Mouse (Mus musculus): ENCODE data around the gene Zfp36l2. TPM values are rescaled to one million over a fixed set of nuclear protein-coding genes. Genes with fewer than 3 reads are reported as not detected.
A peak's percentile ranks its signal among the peaks of the same experiment; 100 is the strongest.
"Not testable (repeated sequence)": the region's sequence is repeated elsewhere in the genome, so short reads cannot be mapped to it uniquely, and the experiment has no call there.

Gene Zfp36l2
- 276 and 293 TPM in 2 replicates for total RNA-seq (2017)

DNA sequence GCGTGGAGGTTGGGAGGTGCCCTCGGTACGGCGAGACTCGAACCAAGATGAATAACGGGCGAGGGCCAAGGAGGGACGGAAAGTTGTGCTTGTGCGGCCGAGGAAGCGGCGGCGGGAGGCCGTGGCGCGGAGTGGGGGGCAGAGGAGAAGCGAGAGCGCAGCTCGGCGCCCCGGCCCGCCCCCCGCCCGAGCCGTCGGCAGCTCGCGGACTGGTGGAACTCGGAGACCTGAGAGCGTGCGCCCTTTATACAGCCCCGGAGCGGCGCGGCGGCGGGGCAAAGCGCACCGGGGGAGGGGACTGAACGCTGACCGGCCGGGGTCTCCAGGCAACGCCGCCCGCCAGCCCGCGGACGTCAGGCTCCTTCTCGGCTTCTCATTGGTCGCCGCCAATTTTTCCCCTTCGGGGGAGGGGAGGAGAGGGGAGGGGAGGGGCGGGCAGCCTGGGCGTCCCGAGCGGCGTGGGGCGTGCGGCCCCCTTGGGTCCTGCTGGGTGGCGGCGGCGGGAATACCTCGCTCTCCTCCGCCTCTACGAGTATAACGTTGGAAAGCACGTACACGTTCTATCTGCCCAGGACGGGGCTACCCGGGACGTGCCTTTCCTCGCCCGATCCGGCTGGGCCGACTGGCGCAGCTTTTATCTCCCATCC is at the start of gene Zfp36l2:
Gene Zfp36l2 (minus strand): TSS at position 221 of the 647 bp plus-strand sequence.
- peak; percentile 43 for ATAC-seq (ENCODE audit: extremely low read depth, insufficient number of reproducible peaks, low FRiP score, poor library complexity, severe bottlenecking)

DNA sequence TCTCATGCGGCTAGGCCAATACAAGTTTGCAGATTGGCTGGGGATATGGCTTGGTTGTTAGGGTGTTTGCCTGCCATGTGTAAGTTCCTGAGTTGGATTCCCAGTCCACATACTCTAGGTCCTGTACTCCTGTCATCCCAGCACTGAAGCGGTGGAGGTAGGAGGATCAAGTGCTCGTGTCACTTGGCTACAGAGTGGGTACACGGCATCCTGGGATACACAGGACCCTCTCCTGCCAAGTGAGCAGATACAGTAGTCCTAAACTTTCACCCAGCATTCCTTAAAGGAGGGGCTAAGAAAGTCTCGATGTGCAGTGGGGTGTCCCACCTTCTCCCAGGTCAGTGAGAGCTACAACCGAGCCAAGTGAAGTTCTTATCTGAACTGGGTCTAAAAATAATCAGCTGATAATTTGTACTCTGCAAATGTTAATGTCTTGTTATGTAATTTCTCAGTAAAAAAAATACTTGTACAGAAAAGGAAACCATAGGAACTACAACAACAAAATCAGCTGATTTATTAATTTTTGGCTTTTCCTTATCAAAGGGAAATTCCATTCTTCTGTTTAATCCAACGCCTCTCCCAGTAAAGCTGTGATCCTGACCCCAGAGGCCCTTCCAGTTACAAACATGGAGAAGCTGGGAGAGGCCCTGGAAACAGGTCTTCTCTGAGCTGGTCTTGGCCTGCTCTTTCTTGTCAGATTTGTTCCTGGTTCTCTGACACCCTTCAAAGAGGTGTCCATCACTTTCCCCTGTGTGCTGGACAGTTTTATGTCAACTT is 49.2 kb upstream of the Zfp36l2 start:
- ATAC-seq (ENCODE audit: extremely low read depth, insufficient number of reproducible peaks, low FRiP score, poor library complexity, severe bottlenecking): no peak

DNA sequence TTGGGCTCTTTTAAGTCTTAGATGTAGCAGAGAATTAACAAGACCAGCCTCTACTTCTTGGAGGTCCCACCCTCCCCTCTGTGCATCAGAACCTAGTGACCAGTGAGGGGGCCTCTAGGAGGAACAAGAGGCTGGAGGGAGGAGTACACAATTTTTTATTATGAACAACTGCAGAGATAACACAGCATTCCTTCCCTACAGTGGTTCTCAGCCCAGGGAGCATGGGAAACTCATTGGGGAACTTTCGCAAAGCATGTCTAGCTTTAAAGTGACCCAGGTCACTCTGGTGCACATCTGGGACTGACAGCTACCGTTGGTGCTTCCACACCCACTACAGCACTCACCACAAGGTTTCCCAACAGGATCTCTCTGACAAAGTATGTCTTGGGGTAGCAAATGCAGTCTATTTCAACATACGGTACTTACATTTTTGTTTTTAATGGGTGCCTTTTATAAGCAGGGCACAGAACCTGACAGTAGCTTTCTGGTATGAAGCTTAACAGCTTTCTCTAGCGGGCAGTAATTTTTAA is 47.7 kb upstream of the Zfp36l2 start:
- peak; percentile 52 for ATAC-seq (ENCODE audit: extremely low read depth, insufficient number of reproducible peaks, low FRiP score, poor library complexity, severe bottlenecking)

DNA sequence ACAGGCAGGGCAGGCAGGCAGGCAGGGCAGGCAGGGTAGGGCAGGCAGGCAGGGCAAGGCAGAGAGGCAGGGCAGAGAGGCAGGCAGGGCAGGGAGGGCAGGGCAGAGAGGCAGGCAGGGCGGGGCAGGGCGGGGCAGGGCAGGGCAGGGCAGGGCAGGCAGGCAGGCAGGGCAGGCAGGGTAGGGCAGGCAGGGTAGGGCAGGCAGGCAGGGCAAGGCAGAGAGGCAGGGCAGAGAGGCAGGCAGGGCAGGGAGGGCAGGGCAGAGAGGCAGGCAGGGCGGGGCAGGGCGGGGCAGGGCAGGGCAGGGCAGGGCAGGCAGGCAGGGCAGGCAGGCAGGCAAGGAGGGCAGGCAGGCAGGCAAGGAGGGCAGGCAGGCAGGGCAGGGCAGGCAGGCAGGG is 47.0 kb upstream of the Zfp36l2 start:
- not testable (repeated sequence) for ATAC-seq (ENCODE audit: extremely low read depth, insufficient number of reproducible peaks, low FRiP score, poor library complexity, severe bottlenecking)

DNA sequence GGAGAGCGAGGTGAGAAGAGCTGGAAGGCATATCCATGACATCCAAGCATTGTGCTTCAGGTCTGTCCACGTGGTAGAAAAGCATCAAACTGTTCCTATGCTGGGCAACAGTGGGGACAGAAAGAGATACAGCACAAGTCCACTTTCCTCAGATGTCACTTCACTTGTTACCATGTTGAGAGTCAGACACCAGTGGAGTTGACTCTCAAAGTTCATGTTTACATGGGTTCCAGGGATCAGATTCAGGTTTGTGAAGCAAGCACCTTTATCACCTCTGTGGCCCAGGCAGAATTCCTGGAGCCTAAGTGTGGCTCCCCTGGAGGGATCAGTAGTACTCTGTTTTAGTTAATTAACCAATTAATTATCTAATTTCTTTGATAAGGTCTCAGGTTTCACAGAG is 46.0 kb upstream of the Zfp36l2 start:
- ATAC-seq (ENCODE audit: extremely low read depth, insufficient number of reproducible peaks, low FRiP score, poor library complexity, severe bottlenecking): no peak

DNA sequence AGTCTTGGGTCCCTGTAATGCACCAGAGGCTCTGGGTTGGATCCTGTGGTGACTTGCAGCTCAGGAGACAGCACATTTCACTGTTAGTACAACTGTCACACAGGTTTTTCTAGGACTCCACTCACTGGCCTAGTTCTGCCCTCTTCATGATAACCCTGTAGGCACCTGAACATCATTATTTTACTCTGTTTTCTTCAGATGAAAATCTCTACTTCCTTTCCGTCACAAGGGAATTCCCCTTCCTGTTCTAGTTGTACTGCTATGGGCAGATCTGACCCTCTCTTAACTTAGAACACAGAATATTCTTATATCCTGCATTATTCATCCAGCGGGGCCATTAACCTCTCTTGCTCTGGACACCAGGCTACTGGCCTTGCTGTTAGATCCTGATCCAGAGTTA is 43.6 kb upstream of the Zfp36l2 start:
- no peak for ATAC-seq (ENCODE audit: extremely low read depth, insufficient number of reproducible peaks, low FRiP score, poor library complexity, severe bottlenecking)

DNA sequence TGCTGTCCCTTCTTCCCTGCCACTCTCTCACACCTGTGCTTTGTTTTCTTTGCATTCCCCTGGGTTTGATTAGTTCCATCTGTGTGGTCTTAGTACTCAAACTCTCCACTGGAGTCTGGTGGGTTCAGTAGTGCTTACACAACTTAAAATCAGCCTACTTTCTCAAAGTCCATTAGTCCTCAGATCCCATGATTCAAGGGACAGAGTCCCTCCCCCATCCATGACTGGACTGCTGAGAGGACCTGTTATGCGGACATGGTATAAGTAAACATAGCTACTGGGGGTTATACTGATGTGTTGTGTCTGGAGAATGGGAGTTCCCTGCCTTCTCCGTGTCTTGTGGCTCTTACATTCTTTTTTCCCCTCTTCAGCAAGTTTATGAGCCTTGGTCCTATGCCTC is 40.5 kb upstream of the Zfp36l2 start:
- no peak for ATAC-seq (ENCODE audit: extremely low read depth, insufficient number of reproducible peaks, low FRiP score, poor library complexity, severe bottlenecking)

DNA sequence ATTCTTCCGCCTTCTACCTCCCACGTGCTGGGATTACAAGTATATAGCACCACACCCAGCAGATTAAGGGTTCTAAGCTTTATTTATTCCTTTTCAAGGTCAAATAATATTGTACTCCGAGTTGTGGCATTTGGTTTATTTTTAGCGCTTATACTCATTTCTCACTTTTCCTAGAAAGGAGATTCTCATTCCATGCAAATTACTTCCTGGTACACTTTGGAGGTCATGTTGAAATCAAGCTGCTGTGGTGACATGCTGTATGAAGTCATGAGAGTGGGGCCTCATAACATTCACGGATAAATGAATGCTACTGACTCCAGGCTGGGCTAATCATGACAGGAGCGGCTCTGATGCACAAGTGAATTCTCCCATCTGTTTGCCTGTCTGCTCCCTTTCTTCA is 38.9 kb upstream of the Zfp36l2 start:
- ATAC-seq (ENCODE audit: extremely low read depth, insufficient number of reproducible peaks, low FRiP score, poor library complexity, severe bottlenecking): no peak

DNA sequence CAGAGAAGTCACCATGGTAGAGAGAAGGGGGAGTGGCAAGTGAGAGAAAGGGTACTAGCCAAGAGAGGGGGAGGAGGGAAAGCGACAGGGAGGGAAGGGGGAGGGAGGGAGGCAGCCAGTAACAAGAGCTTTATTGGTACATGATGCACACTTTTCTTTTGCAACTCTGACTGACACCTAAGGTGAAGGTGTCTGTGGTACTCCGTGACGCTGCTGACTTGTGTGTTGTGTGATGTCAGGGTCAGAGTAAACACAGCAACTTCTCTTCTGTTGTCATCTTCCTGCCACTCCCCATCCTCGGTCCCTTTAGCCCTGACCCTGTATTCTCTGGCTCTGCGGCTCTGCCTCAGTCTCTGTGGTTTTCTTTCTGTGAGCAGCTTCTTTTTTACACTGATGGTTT is 38.5 kb upstream of the Zfp36l2 start:
- ATAC-seq (ENCODE audit: extremely low read depth, insufficient number of reproducible peaks, low FRiP score, poor library complexity, severe bottlenecking): peak; percentile 87

DNA sequence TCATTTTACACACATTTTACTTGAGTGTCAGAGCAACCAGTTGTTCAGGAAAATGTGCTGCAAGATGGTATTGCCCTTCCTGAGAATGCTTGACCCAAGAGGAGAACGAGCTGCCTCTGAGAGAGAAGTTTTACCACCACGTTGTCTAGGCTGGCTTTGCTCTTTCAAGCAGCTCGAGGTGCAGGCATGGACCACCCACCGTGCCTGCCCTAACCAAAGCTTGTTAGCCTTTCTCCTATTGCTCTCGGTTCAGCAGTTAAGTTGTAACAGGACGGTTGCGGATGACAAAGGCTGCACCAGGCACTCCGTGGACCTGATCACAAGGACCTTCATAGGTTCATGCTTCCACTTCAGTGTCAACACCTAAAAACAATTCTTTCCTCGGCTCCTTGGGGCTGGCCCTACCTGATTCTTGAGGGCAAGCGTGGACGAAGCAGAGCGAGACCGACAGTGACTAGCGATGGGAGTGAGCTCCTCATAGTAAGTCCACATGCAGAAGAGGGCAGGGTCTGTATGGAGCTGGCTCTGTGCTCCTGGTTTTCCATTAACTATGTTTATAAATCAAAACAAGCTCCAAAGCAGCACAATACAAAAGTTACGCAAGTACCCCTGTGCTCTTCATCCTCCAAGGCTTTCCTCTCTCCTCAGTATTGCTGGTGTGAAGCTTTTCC is 36.6 kb upstream of the Zfp36l2 start:
- no peak for ATAC-seq (ENCODE audit: extremely low read depth, insufficient number of reproducible peaks, low FRiP score, poor library complexity, severe bottlenecking)

DNA sequence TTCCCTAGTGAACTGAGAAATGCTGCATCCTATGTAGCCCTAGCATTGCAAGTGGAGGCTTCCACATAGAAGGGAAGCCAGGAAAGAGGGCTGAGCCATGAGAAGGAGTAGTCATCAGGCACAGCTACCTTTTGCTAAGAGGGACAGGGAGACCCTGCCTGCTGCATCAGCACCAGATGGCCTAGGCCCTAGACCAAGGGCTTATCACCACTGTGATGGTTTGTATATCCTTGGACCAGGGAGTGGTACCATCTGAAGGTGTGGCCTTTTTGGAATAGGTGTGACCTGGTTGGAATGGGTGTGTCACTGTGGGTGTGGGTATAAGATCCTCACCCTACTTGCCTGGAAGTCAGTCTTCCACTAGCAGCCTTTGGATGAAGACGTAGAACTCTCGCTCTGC is 31.1 kb upstream of the Zfp36l2 start:
- not testable (repeated sequence) for ATAC-seq (ENCODE audit: extremely low read depth, insufficient number of reproducible peaks, low FRiP score, poor library complexity, severe bottlenecking)

DNA sequence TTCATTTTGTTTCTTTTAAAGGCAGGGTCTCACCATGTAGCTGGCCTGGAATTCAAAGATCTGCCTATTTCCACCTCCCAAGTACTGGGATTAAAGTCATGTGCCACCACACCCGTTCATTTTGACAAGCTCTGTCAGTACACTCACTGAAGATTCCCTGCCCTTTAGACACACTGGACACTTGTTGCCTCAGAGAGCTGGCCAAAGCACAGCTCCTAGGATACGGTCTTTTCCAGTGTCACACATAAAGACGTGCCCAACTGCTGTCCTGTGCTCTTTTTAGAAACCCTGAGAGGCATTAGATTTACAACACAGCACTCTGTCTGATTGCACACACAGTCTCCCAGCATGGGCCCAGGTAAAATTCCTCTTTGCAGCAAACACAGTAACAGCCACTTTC is 29.9 kb upstream of the Zfp36l2 start:
- no peak for ATAC-seq (ENCODE audit: extremely low read depth, insufficient number of reproducible peaks, low FRiP score, poor library complexity, severe bottlenecking)

DNA sequence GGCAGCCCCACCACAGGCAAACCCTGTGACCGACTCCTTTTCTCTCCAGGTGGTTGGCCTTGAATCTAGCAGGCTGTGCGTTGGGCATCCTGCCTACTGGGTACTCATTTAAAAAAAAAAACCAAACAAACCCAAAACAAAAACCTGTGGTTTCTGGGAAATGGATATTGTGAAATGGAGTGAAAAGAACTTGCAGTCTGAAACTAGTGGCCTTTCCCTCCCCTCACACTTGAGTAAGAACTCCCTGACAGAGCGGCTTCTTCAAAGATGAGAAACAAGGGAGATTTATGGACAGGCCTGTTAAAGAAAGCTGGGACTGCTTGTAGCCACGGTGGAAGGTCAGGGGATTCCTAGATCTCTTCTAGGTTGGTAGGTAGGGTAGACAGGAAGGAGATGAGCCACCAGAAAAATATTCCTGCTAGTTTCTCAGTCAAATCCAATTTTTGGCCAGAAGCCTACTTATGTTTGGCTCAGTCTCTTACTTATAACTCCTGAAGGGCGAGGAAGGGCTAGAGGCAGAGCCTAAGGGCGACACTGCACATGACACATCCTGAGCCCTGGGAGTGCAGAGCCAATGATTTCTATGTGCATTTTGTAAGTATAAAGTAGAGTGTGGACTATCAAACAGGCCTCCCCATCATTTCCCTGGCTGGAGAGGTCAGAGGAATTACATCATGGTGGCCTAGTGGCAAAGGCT is 27.7 kb upstream of the Zfp36l2 start:
- no peak for ATAC-seq (ENCODE audit: extremely low read depth, insufficient number of reproducible peaks, low FRiP score, poor library complexity, severe bottlenecking)

DNA sequence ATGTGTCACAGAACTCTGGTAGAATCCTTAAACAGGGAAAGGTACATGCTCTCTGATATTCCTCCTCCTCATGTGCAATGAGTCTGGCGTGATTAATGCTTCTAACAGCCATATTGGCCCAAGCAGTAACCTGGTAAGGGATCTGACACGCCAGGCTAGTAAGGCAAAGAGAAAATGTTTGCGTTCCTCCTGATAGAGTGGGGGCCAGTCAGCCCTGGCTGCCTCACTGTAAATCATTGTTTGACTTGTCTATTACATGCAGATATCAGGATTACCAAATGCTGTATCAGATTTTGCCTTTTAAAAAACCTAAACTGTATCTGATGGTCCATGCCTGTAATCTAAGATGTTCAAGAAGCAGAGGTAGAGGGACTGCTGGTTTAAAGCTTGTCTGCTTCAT is 25.7 kb upstream of the Zfp36l2 start:
- no peak for ATAC-seq (ENCODE audit: extremely low read depth, insufficient number of reproducible peaks, low FRiP score, poor library complexity, severe bottlenecking)

DNA sequence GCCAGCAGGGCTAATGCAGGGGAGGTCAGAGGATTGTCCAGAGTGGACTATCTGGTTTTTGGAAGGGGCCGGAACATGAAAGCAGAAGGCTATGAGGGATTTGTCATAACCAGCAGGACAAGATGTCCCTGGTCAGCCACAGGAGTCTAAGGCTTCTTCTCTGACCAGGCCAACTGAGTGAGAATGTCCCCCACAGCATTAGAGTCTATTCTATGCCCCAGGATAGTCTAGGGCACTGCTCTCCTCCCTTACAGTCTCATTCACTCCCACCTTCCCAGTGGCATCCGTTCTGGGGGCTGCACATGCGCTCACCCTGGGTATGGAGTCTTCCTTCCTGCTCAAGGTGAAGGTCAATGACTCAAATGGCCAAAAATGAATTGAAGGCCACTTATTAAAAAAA is 19.9 kb upstream of the Zfp36l2 start:
- no peak for ATAC-seq (ENCODE audit: extremely low read depth, insufficient number of reproducible peaks, low FRiP score, poor library complexity, severe bottlenecking)

DNA sequence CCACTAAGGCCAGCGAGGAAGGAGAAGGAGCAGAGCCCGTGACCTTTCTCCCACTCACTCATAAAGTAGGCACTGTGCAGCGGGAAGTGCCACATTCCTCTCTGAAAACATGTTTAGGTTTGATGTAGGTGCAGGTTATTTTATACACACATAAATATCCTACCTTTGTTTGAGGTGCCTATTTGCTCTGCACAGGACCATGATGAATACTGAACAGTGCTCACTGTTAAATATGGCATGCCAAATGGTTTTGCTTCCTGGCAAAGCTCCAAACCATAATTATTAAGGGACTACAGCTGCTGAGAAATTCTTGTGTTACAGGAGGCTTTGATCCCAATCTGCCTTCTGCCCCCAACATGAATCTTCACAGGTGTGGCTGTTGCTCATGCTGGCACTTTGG is 18.5 kb upstream of the Zfp36l2 start:
- ATAC-seq (ENCODE audit: extremely low read depth, insufficient number of reproducible peaks, low FRiP score, poor library complexity, severe bottlenecking): no peak

DNA sequence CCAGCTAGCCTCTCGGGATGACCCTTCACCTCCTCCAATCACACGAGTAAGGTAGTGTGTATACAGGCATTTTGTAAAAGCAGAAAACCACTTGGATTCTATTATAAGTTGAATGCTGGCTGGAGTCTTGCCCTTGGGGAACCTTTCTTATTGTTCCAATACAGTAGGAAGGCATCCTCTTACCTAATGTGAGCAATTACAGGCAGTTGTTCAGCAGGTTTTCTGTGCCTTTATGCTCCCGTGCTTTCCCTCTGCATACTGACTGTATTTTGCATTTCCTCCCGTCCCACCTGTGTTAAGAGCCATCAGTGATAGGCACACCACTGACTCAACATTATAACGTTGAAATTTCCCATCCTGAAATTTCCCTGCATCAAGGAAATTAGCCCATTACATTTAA is 17.2 kb upstream of the Zfp36l2 start:
- no peak for ATAC-seq (ENCODE audit: extremely low read depth, insufficient number of reproducible peaks, low FRiP score, poor library complexity, severe bottlenecking)

DNA sequence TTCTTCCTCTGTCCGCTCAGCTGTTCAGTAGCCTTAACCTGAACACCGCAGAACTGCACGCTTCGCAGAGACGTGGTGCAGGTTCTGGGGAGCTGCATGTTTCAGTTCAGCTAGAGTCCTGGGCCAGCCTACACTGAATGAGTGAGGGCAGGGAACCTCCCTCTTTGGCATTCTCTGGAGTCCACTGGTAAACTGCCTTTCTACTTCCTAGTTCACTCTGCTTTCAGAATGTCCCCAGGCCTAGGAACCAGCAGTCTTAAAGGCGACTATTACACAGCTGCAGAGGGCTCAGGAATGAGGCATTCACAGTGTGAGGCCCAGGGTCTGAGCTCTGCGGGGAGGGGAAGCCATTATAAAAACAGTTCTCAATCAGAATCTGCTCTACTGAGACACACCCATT is 15.6 kb upstream of the Zfp36l2 start:
- ATAC-seq (ENCODE audit: extremely low read depth, insufficient number of reproducible peaks, low FRiP score, poor library complexity, severe bottlenecking): no peak

DNA sequence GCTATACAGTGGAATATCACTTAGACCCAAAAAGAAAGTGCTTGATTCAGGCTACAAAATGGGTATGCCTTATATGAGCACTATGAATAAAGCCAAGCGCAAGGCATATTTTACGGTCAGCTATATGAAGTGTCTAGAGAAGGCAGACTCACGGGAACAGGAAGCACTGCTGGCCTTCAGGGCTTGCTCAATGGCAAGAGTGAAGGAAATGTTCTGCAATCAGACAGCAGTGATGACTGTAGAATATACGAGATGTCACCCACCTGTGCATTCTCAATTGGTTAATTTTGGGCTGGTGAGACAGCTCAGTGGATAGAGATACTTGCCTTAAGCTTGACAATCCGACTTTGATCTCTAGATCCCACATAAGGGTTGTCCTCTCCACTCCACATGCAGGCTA is 13.4 kb upstream of the Zfp36l2 start:
- ATAC-seq (ENCODE audit: extremely low read depth, insufficient number of reproducible peaks, low FRiP score, poor library complexity, severe bottlenecking): peak; percentile 74; the same call in 1 of the 2 replicates

Data from neutrophil, adult 5-6 weeks (primary cell).